Mouse (Mus musculus): ENCODE measurements around the gene Guca1b.

DNA sequence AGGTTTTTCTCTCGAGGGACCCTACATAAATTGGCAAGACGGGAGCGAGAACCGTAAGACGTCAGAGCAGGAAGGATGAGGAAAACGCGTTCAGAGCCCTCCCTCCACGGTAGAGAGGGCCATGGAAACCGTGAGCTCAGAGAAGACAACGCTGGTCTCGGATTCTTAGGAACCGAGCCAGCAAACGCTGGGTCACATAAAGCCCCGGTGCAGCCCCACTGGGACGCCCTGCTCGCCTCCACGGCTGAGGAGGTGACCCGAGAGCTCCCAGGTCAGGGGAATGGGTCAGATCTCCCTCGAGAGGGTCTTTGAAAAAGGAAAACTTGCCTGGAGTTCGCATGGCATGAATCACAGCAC, 16.1 kb upstream of the Guca1b start:
- TF ChIP-seq POLR2A (IDR thresholded peaks at IDR 0.05; ENCODE audit: control insufficient read depth, low read depth, low read length) (no peak), CTCF (IDR thresholded peaks at IDR 0.05; ENCODE audit: control insufficient read depth, insufficient read depth, insufficient replicate concordance, low read depth, low read length) (no peak)

All from testis, adult 2 months (tissue).